Mouse (Mus musculus) kidney, adult 2 months (tissue): Measurements from ENCODE around the gene Neurl4.

Source experiments
- CTCF ChIP-seq: fragments of 200-500 bp; conservative IDR thresholded peaks from 2 replicates; pipeline ENCODE4 v1.5.1; 2011; ENCODE audit warnings: low read depth, mild to moderate bottlenecking, control low read depth, low read length, moderate library complexity, mixed read lengths; ENCODE audit not compliant: insufficient read depth, insufficient read length
- POLR2A ChIP-seq: fragments of 200-500 bp; IDR thresholded peaks from one replicate; pipeline ENCODE4 v1.6.1; 2011; ENCODE audit warnings: low read depth, low read length, control low read depth

DNA sequence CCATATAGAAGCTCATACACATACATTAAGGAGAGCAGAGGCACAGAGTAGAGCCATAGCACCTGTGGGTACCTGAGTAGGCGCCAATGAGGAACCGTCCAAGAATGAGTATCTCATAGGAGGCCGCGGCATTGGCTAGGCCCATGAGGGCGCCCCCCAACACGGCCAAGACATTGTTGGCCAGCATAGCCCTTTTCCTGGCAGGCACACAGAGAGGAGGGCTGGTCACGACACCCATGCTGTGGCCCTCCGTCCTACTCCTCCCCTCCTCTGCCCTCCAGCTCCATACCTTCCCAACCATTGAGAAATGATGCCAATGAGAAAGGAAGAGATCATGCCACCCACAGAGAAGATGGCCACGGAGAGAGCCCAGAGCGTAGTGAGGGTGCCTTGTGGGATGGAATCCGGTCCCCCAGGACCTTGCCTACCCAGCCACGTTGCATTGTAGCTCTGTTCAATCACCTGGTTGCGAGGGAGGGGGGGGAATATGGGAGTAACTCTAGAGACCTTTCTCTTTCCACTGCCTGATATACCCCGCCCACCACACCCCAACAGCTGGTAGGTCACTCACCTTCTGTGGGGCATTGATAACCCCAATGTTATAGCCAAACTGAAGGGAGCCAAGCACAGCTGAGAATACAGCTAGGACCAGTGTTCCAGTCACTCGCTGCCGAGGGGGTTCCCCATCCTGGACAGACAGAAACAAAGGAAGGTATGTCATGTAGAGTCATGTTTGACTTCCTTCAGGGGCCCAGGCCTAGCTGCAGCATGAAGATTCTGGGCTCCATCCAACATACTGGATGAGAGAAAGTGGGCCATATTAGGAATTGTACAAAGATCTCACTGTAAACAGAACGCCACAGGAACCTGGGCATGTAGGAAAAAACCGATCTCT, 45.4 kb downstream of the Neurl4 start:
- TF ChIP-seq CTCF, result no peak
- no peak for TF ChIP-seq POLR2A
